Mouse (Mus musculus): ENCODE measurements around the gene Krt87. TPM values are rescaled to one million over a fixed set of nuclear protein-coding genes. Genes with fewer than 3 reads are reported as not detected.

Gene Krt87
- 0.06 TPM in 1 of 2 replicates, not detected in the other for polyA plus RNA-seq (2015; fragmentation: Nextera tagmentation; extraction: Ambion mirVana)

- peak; percentile 39; the same call in 1 of the 2 replicates for ATAC-seq (ENCODE audit: low FRiP score, low TSS enrichment)
- peak within 1 kb of the TSS; percentile 35 for H3K4me2 ChIP-seq (replicated peaks; ENCODE audit: low read depth, low read length)
- no peak within 1 kb of the TSS for H3K9ac ChIP-seq (replicated peaks; ENCODE audit: low read length)
- H3K27me3 ChIP-seq (ENCODE audit: insufficient read depth, low read length), result peaks cover 28% of the 10 kb centered on the region
- H3K4me1 ChIP-seq (ENCODE audit: insufficient read depth, low read length), result no peaks in the 10 kb centered on the region; the same call in 1 of the 2 replicates
- H3K36me3 ChIP-seq (ENCODE audit: insufficient read depth, low read length), result no peaks in the 10 kb centered on the region
- H3K4me3 ChIP-seq (ENCODE audit: low read length), result peak within 1 kb of the TSS; percentile 28
- H3K27ac ChIP-seq (ENCODE audit: low read length), result no peak within 1 kb of the TSS
- WGBS, result under 1% methylated on average over 34 of the region's 34 CpGs
- no peaks in the 10 kb centered on the region for H3K9me3 ChIP-seq (ENCODE audit: low read length)
Observed at GRCm38 (mm10) chr15:101438555-101438954, at the start of gene Krt87. TSS of gene Krt87 (minus strand) at chr15:101438804.

- peaks cover 4% of the 10 kb centered on the region; the same call in 1 of the 2 replicates for H3K4me1 ChIP-seq (ENCODE audit: insufficient read depth, low read length)
- WGBS, result 73% methylated on average over 11 of the region's 11 CpGs
Observed at GRCm38 (mm10) chr15:101485911-101486635, 47.5 kb upstream of the Krt87 start.

GRCm38 (mm10) chr15:101484939-101485338 is 46.3 kb upstream of the Krt87 start:
- Histone ChIP-seq H3K27ac (ENCODE audit: low read length) (no peak overlapping the region), H3K9ac (replicated peaks; ENCODE audit: low read length) (no peak overlapping the region), H3K4me2 (replicated peaks; ENCODE audit: low read depth, low read length) (no peak overlapping the region), H3K4me1 (ENCODE audit: insufficient read depth, low read length) (peaks cover 4% of the 10 kb centered on the region; the same call in 1 of the 2 replicates), H3K27me3 (ENCODE audit: insufficient read depth, low read length) (no peaks in the 10 kb centered on the region), H3K9me3 (ENCODE audit: low read length) (no peaks in the 10 kb centered on the region), H3K4me3 (ENCODE audit: low read length) (no peak overlapping the region), H3K36me3 (ENCODE audit: insufficient read depth, low read length) (no peaks in the 10 kb centered on the region)
- no peak for ATAC-seq (ENCODE audit: low FRiP score, low TSS enrichment)
- WGBS, result 47% methylated on average over 1 of the region's 1 CpGs

More at GRCm38 (mm10) chr15:101485911-101486635, 47.5 kb upstream of the Krt87 start:
- Histone ChIP-seq H3K27ac (ENCODE audit: low read length) (no peak overlapping the region), H3K9me3 (ENCODE audit: low read length) (no peaks in the 10 kb centered on the region), H3K27me3 (ENCODE audit: insufficient read depth, low read length) (no peaks in the 10 kb centered on the region), H3K36me3 (ENCODE audit: insufficient read depth, low read length) (no peaks in the 10 kb centered on the region), H3K9ac (replicated peaks; ENCODE audit: low read length) (no peak overlapping the region), H3K4me2 (replicated peaks; ENCODE audit: low read depth, low read length) (no peak overlapping the region), H3K4me3 (ENCODE audit: low read length) (no peak overlapping the region)
- no peak for ATAC-seq (ENCODE audit: low FRiP score, low TSS enrichment)

- H3K27me3 ChIP-seq (ENCODE audit: insufficient read depth, low read length), result peaks cover 5% of the 10 kb centered on the region; the same call in 1 of the 2 replicates
- no peaks in the 10 kb centered on the region for H3K9me3 ChIP-seq (ENCODE audit: low read length)
- H3K4me1 ChIP-seq (ENCODE audit: insufficient read depth, low read length), result peaks cover 14% of the 10 kb centered on the region; the same call in 1 of the 2 replicates
- WGBS, result 56% methylated on average over 1 of the region's 1 CpGs
- no peak overlapping the region for H3K9ac ChIP-seq (replicated peaks; ENCODE audit: low read length)
- ATAC-seq (ENCODE audit: low FRiP score, low TSS enrichment), result no peak
- H3K36me3 ChIP-seq (ENCODE audit: insufficient read depth, low read length), result no peaks in the 10 kb centered on the region
- H3K4me3 ChIP-seq (ENCODE audit: low read length), result no peak overlapping the region
- no peak overlapping the region for H3K27ac ChIP-seq (ENCODE audit: low read length)
- H3K4me2 ChIP-seq (replicated peaks; ENCODE audit: low read depth, low read length), result no peak overlapping the region
Observed at GRCm38 (mm10) chr15:101483646-101484045, 45.0 kb upstream of the Krt87 start.

- Histone ChIP-seq H3K27ac (ENCODE audit: low read length) (no peak overlapping the region), H3K27me3 (ENCODE audit: insufficient read depth, low read length) (peaks cover 6% of the 10 kb centered on the region; the same call in 1 of the 2 replicates), H3K36me3 (ENCODE audit: insufficient read depth, low read length) (no peaks in the 10 kb centered on the region), H3K4me3 (ENCODE audit: low read length) (no peak overlapping the region), H3K4me2 (replicated peaks; ENCODE audit: low read depth, low read length) (no peak overlapping the region), H3K9ac (replicated peaks; ENCODE audit: low read length) (no peak overlapping the region), H3K9me3 (ENCODE audit: low read length) (no peaks in the 10 kb centered on the region), H3K4me1 (ENCODE audit: insufficient read depth, low read length) (peaks cover 14% of the 10 kb centered on the region; the same call in 1 of the 2 replicates)
- 46% methylated on average over 4 of the region's 4 CpGs for WGBS
- ATAC-seq (ENCODE audit: low FRiP score, low TSS enrichment), result no peak
Observed at GRCm38 (mm10) chr15:101482056-101482455, 43.5 kb upstream of the Krt87 start.

GRCm38 (mm10) chr15:101479666-101480060 is 41.1 kb upstream of the Krt87 start:
- Histone ChIP-seq H3K9ac (replicated peaks; ENCODE audit: low read length) (0 out of 2 replicates have a peak overlapping the region, but pooled peaks have one; percentile 1), H3K27ac (ENCODE audit: low read length) (no peak overlapping the region), H3K4me1 (ENCODE audit: insufficient read depth, low read length) (peaks cover 14% of the 10 kb centered on the region; the same call in 1 of the 2 replicates), H3K4me2 (replicated peaks; ENCODE audit: low read depth, low read length) (peak overlapping the region; percentile 51), H3K4me3 (ENCODE audit: low read length) (peak overlapping the region; percentile 29), H3K27me3 (ENCODE audit: insufficient read depth, low read length) (peaks cover 6% of the 10 kb centered on the region; the same call in 1 of the 2 replicates), H3K36me3 (ENCODE audit: insufficient read depth, low read length) (no peaks in the 10 kb centered on the region), H3K9me3 (ENCODE audit: low read length) (no peaks in the 10 kb centered on the region)
- WGBS, result 26% methylated on average over 11 of the region's 11 CpGs
- no peak for ATAC-seq (ENCODE audit: low FRiP score, low TSS enrichment)

- H3K4me3 ChIP-seq (ENCODE audit: low read length), result peak overlapping the region; percentile 29
- peaks cover 6% of the 10 kb centered on the region; the same call in 1 of the 2 replicates for H3K27me3 ChIP-seq (ENCODE audit: insufficient read depth, low read length)
- H3K9ac ChIP-seq (replicated peaks; ENCODE audit: low read length), result peak overlapping the region; percentile 1; the same call in 1 of the 2 replicates
- H3K9me3 ChIP-seq (ENCODE audit: low read length), result no peaks in the 10 kb centered on the region
- WGBS, result 8% methylated on average over 31 of the region's 31 CpGs
- peaks cover 14% of the 10 kb centered on the region; the same call in 1 of the 2 replicates for H3K4me1 ChIP-seq (ENCODE audit: insufficient read depth, low read length)
- H3K4me2 ChIP-seq (replicated peaks; ENCODE audit: low read depth, low read length), result peak overlapping the region; percentile 51
- no peak overlapping the region for H3K27ac ChIP-seq (ENCODE audit: low read length)
- H3K36me3 ChIP-seq (ENCODE audit: insufficient read depth, low read length), result no peaks in the 10 kb centered on the region
- peak; percentile 41; the same call in 1 of the 2 replicates for ATAC-seq (ENCODE audit: low FRiP score, low TSS enrichment)
Observed at GRCm38 (mm10) chr15:101479007-101479665, 40.5 kb upstream of the Krt87 start.

- no peak within 1 kb of the TSS for H3K27ac ChIP-seq (ENCODE audit: low read length)
- no peak within 1 kb of the TSS for H3K4me2 ChIP-seq (replicated peaks; ENCODE audit: low read depth, low read length)
- no peaks in the 10 kb centered on the region for H3K27me3 ChIP-seq (ENCODE audit: insufficient read depth, low read length)
- H3K36me3 ChIP-seq (ENCODE audit: insufficient read depth, low read length), result no peaks in the 10 kb centered on the region
- no peaks in the 10 kb centered on the region for H3K4me1 ChIP-seq (ENCODE audit: insufficient read depth, low read length)
- no peak within 1 kb of the TSS for H3K4me3 ChIP-seq (ENCODE audit: low read length)
- 17% methylated on average over 10 of the region's 10 CpGs for WGBS
- H3K9me3 ChIP-seq (ENCODE audit: low read length), result no peaks in the 10 kb centered on the region
- no peak for ATAC-seq (ENCODE audit: low FRiP score, low TSS enrichment)
- no peak within 1 kb of the TSS for H3K9ac ChIP-seq (replicated peaks; ENCODE audit: low read length)
Observed at GRCm38 (mm10) chr15:101472952-101473528, 34.4 kb upstream of the Krt87 start, which contains the start of gene Krt86. TSS of gene Krt86 (plus strand) at chr15:101473478.

GRCm38 (mm10) chr15:101469093-101469492 is 30.5 kb upstream of the Krt87 start:
- Histone ChIP-seq H3K27me3 (ENCODE audit: insufficient read depth, low read length) (no peaks in the 10 kb centered on the region), H3K27ac (ENCODE audit: low read length) (no peak overlapping the region), H3K9me3 (ENCODE audit: low read length) (no peaks in the 10 kb centered on the region), H3K4me1 (ENCODE audit: insufficient read depth, low read length) (no peaks in the 10 kb centered on the region), H3K4me3 (ENCODE audit: low read length) (no peak overlapping the region), H3K9ac (replicated peaks; ENCODE audit: low read length) (no peak overlapping the region), H3K36me3 (ENCODE audit: insufficient read depth, low read length) (no peaks in the 10 kb centered on the region), H3K4me2 (replicated peaks; ENCODE audit: low read depth, low read length) (no peak overlapping the region)
- whole genome bisulfite sequencing, result 86% methylated on average over 4 of the region's 4 CpGs
- ATAC-seq (ENCODE audit: low FRiP score, low TSS enrichment), result no peak
